Mouse (Mus musculus) heart, adult 11 months (tissue): Measurements from ENCODE around the gene Sort1.

Experiments
- DNase-seq: peaks from one replicate; pipeline ENCODE4 v3.0.0; 2022

Gene Sort1

DNA sequence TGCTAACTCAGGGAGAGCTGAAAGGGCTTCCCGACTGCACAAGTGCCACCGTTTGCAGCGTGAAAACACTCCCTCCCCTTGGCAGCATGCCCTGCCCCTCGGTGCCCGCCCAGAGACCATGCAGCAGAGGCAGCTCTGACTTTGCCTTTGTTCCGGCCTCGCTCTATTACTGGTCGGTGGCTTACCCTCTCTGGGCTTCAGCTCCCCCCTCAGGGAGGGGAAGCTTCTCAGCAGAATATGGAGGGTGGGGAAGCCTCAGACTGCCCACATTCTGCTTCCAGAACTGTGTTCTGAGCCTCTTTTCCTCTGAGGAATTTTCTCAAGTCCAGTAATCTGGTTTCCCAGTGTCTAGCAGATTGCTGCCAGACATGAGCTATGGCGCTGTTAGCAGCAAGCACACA, 44.6 kb downstream of the Sort1 start:
- DNase-seq, result peak; percentile 96

DNA sequence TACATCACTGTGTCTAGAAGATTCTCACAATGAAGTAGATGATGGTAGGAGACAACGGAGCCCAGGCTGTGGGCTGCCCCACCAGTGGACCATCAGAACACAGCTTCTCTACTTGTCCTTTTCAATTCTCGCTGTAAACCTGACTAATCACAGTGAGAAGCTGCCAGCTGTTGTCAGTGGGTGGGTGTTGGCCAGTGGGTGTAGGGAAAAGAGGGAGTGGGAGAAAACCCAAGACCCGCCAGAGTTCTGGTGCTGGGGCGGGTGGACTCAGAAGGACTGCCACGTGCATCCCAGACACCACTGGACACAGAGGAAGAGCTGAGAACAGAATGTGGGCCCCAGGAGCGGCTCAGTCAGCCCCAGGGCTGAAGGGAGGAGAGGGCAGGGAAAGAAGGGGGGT, 46.9 kb downstream of the Sort1 start:
- no peak for DNase-seq

DNA sequence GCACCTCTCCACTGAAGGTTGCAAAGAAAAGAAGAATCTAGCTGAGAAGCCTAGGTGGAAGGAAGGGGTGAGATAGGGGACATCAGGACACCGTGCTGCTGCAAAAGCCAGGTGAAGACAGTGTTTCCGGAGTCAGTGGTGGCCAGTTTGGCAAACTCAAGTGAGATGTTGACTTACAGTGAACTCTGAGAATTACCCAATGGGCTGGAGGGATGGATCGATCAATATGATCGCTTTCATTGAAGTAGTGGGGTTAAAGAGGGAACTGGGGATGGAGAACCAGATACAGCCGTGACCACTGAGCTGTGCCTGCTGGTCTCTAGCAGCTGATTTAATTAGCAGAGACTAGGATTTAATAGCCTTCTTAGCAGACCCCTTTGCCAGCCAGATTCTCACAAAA, 53.0 kb downstream of the Sort1 start:
- no peak for DNase-seq

DNA sequence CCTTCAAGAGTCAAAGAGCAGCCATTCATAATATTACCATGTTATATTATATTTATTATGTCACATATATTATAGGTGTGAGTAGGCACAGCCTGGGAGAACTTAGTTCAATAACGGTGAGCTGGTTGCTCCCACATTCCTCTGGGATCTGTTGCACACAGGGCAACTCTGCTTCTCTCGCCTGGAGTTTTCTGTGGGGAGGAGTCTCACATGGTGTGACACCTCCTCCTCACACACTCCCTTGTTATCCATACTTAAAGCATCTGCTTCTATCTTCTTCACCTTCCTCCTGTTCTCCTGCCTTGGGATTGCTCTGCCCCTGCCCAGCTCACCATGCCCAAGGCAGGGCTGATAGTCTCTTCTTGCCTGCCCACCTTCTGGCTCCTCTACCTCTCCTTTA, 57.2 kb downstream of the Sort1 start:
- DNase-seq, result no peak

DNA sequence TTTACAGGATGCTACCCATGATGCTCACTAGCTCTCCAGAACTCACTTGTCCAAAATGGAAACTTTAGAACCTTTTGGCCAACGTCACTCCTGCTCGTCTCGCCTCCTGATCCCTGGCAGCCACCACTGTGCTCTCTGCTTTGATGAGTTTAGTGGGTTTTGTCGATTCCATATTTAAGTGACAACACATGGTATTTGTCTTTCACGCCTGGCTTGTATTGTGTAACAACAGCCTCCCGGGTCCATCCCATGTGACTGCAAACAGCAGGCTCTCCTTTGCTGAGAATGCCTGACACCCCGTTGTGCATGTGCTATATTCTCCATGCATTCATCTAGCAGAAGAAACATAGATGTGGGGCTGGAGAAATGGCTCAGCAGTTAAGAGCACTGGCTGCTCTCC, 58.3 kb downstream of the Sort1 start:
- DNase-seq, result no peak

DNA sequence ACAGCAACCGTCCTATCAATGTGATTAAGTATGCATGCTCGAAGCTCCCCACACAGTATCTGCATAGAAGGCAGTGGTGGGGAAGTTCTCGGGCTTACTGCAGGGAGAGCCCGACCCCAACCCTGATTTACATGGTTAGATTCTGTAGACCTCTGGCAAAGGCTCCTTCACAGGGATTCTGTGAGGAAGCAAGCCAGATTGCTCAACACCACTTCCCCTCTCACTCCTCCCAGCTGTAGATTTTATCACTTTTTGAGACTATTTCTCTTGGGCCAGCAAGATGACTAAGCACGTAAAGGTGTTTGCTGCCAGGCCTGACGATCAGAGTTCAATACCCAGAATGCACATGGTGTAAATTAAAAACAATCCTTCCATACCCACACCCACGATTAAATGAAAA, 62.0 kb downstream of the Sort1 start:
- no peak for DNase-seq

DNA sequence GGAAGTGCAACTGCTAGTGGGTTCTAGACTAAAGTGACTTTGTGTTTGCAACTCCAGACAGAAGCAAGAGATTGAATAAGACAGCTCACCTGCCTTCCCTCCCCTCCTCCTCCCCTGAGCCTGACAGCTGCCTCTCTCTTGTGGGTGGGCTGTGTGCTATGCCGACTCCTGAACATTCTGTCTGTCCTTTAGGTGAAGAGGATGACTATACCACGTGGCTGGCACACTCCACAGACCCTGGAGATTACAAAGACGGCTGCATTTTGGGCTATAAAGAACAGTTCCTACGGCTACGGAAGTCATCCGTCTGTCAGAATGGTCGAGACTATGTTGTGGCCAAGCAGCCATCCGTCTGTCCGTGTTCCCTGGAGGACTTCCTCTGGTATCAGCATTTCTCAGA, 64.5 kb downstream of the Sort1 start:
- peak; percentile 85 for DNase-seq

DNA sequence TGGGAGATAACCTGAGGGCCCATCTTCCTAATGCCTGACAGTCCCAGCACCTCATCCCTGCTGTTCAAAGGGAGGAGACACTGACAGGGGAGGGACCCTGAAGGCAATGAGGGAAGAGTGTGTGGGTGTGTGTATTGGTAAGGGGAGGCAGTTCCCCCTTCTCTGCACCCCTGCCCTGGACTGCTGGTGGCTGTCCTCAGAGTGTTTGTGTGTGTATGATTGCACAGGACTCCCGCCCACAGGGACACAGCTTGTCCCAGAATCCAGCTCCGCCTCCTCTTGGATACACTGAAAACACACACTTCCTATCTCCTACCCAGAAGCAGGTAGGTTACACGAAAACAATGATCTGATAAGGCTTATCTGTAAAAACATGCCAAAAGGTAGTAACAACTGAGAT, 71.4 kb downstream of the Sort1 start:
- DNase-seq, result peak; percentile 66

DNA sequence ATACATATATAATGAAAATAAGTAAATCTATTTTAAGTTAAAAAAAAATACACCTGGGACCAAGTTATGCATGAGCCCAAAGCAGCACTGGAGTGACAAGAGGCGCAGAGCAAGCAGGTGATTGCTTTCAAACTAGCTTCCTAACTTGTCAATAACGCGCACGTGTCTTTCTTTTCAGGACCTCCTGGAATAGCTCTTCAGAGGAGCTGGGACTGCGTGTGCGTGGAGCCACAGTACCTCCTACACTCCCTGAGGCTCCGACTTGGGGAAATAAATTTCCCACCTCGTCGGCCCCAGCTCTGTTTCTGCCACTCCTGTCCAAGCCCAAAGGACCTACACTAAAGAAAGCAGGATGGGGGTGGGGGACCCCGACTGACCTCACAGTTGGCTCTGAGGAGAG, 73.2 kb downstream of the Sort1 start:
- DNase-seq, result no peak

DNA sequence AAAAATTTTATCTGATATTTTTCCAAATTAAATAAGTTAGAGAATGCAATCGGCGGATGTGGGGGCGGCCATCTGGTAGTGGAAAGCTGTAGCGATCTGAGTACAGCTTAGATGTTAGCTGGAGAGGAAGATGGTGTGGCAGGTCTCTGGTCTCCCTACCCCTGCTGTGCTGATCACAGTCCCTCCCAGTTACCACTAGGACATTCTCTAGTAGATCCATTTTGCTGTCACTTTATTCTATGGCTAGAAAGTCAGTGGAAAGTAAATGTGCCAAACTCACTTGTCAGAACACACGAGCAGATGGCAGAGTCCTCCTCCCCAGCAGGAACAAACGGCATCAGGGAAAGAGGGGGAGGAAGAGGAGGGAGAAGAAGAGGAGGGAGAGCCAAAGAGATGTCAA, 74.6 kb downstream of the Sort1 start:
- no peak for DNase-seq

DNA sequence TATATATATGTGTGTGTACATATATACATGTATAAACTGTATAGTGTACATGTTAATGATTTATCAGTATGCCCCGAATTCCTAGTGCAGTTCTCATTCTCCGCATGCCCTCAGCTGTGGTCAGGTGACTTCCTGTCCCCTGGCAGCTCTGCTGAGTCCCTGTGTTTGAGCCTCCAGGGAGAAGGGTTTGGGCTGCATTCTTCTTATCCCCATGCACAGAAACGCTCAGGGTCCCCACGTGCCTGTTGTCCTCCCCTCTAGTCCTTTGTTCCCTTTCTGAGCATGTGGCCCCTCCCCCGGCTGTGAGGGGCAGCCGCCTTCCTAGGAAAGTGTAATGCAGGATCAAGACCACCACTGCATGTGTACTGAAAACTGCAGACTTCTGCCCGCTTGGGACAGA, 77.0 kb downstream of the Sort1 start:
- DNase-seq, result no peak

DNA sequence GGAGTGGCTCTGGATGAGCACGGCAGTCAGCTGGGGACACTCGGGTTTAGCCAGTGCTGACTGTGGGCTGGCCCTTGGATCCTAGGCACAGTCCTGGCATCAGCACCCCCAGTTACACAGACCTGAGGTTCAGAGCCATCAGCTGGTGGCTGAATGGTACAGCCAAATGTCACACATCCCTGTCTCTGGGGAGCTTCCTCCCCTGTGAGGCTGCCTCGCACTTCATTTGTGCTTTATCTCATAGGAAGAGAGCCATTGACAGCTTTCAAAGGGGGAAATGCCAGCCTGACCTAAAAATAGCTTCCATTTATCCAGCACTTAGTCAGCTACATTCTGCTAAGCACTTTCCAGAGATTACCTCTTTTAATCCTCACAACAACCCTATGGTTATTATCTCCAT, 79.7 kb downstream of the Sort1 start:
- peak; percentile 96 for DNase-seq

DNA sequence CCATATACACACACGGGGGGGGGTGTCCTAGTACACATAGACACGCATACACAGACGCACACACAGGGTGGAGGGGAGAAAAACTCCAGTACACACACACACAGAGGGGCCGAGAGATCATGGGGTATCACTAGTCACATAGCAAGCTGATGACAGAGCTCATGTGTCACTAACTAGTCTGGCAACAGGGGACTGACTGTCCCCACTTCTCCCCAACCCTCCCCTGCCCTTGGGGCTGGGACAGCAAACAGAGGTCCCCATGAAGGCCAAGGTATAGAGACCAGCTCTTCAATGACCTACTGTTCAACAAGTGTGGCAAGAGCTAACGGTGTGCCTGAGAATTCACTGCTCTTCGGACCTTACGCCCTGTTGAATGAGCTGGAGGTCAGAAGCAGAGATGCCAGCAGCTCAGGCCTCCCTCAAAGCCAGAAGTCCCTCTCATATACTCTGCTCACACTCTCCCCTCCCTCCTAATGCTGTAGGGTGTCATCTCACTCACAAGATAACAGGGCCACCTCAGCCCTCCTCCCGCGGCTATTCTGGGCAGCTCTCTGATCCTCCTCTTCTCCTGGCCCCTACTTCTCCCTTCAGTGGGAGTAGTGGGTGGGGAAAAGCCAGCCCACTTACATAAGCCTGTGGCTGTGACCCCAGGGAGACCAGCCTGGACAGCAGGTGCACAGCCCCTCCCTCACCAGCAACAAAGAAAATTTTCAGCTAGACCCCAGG, 80.6 kb downstream of the Sort1 start, which contains the start of gene Mybphl:
TSS of gene Mybphl (plus strand) at position 642 of the 726 bp plus-strand sequence.
- DNase-seq, result no peak

DNA sequence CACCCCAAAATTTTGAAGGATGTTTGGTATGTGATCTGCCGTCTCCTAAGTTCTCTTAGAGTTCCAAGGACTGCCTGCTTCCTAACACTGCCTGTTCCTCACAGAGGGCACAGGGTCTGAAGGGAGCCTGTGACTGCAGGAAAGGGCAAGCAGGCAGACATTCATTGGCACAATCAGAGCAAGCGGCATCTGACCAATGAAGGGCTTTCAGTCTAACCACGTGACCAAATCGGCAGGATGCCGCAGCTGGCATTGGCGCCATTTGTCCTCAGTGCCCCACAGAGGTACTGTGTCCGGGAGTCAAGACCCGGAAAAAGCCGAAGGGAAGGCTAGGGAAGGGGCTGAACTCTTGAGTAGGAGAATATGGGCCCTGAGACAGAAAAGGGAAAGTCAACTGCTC, 83.3 kb downstream of the Sort1 start:
- DNase-seq, result no peak

DNA sequence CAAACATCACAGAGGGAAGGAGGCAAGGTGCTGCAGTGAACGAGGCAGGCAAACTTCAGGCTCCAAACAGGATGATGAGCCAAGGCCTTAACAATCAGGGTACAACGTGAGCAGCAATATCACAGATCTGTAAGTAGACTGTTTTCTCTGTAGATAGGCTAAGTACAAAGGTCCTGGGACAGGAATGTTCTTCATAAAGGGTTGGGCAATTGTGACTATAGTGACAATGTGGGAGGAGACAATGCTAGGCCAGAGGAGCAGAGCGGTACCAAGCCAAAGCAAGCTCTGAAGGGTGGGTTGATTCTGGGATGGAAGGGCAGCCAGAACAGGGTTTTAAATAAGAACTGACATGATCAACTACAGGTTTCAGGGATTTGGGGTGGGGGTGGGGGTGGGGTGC, 83.9 kb downstream of the Sort1 start:
- no peak for DNase-seq

DNA sequence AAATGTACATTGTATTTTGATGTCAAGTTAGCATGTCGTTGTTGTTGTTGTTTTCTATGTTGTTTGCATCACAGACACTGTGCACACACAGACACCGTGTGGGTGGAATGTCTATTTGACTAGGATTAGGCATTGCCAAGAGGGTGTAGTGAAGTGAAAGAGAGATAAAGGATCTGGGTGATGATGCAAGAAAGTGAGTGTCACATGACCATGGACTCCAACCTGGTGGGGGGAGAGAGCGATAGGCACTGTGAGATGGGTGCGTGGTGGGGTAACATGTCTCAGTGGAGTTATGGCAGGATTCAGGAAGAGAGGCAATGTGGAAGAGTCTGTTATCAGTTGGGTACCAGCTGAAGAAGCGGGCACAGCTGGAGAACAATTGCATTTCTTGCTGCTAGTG, 84.8 kb downstream of the Sort1 start:
- DNase-seq, result no peak

DNA sequence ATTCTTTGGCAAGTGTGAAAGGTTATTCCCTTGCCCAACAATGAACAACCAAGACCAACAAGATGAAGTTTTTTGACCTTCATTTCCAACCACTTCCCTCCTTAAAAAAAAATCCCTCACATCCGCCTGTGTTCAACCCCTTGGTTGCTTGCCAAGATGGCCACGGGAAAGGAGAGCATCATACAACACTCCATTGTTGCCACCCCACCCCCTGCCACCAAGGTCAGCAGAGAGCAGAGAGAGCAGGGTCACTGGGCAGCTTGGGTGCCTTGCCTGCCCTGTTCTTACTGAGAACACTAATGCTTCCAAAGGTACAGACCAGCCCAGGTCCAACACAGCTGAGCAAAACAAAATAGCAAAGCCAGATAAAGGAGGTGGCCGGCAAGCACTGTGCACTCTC, 88.4 kb downstream of the Sort1 start:
- no peak for DNase-seq

DNA sequence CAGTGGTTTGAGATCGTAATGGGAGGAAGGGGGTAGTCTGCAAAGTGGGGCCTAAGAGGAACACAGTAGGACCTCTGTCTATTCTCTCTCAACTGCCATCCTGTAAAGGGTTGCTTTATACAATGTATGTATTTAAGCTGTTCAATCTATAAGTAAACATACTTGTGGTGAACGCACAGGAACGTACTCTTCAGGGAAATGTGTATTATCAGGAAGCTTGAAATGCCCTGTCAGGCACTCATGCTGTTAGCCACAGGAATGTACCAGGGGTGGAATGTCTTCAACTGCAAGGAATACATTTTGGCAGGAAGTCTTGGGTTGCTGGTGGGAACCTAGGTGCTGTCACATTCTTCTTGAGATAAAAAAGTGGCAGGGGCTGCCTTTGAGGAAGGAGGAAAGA, 88.8 kb downstream of the Sort1 start:
- DNase-seq, result no peak

DNA sequence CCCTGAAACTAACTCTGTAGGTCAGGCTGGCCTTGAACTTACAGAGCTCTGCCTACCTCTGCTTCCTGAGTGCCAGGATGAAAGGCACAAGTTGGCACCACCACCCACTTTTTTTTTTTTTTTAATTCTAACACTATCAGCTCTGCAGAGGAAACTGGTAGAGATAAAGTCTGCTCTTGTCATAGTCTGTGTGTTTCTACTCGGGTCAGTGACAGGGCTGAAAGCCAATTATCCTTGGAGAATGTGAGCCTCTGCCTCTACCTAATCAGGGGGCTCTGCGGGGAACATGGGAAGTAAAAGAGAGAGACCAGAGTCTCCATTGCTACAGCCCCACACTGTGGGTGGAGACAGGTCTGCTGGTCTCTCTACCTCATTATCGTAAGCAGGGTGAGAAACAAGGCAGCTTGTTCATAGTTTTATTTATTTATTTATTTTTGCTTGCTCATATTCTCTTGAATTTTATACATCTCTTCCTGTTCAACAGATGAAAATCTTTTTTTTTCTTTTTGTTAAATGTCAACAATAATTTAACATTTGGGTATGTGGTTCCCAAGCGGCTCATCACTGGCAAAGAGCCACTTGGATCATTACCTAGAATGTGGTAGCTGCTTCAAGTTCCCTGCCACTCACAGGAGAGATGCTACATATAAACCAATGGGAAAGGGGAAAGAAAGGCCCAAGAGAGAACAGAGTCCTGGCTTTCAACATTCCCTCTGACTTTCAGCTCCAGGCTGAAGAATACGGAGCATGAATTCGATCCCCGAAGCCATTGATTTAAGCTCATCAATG, 95.2 kb downstream of the Sort1 start:
- DNase-seq, result no peak

DNA sequence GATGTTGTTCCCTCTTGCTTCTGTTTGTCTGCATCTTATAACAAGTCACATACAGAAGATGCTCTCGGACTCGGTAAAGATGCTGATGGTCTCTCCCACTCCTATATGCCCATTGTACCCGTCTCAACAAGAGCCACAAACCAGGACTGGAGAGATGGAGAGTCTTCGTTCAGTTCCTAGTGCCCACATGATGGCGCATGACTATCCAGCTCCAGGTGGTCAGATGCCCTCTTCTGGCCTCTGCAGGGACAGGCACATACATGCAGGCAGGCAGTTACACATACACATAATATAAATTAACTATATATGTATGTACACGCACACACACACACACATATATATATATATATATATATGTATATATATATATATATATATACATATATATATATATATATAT, 96.8 kb downstream of the Sort1 start:
- DNase-seq, result no peak

DNA sequence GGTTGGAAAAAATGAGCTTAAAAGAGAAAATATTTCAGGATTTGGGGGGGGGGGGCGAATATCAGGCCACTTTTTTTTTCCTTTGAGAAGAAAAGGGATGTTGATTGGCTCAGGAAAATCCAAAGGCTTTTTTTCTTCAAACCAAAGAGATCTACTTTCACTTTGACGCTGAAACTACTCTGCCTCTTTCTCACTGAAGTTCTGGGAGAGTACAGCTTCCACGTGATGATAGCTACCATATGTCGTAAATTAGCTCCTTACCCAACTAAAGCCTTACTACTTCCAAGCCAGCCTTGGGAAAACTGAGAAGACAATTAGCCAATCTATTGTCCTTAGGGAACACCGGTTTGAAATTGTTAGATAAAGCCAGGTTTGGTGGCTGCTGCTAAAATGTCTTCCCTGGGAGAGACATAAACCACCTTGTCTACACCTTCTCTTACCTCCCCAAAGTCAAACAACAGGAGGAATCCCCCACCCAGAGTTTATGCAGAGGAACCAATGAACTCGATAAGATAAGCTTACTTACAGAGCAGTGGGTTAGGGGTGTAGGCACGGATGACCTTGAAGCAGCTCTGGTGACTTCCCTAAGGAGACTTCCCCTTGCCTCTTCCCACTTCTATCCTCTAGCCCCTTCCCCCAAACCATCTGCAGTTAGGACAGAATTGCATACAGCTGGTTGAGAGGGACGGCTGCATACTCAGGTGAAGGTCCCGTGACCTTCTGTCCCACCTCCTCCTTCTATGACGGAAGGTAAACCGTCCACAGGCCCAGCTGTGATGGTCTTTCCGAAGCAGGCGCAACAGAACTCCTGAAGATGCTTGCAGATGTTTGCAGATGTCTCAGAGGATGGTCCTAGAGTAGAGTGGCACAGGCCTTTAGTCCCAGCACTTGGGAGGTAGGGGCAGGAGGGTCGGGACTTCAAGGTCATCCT, 98.3 kb downstream of the Sort1 start:
- DNase-seq, result no peak

DNA sequence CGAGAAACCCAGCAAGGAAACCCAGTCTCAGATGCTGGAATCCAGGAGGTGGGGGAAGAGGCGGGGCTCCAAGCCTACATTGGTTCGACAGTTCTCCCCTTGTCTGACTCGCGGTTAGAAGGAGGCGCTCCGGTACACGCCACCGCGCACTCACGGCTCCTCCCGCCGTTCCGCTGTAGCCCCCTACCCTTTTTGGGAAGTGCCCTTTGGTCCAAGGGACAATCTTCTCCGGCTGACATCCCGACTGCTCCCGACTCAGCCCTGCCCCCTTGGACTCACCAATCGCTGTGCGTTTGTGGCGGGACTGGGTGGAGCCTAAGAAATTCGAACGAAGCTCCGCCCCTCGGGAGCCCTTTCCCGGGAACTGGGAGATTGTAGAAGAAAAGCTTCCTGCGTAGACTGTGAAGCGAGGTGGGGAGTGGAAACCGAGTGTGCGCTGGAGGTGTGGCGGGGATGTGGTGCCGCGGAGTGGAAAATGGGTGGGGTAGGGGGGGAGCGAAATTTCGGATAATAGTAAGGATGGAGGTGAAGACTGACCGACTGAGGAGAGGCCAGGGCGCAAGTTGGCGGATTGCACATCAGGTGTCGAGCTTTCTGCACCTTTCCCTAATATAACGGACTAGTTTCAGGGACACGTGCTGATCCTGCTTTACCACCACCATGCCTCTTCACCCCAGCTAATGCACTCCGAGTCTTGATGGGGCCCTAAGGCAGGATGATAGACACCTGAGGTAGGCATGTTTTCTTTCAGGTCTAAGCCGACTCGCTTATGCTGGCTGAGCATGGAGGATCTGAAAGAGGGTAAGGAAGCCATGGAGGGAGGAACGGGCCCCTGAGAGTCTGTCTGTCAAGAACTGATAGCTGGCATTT, 99.8 kb downstream of the Sort1 start, which contains the start of gene Psrc1:
TSS of gene Psrc1 (plus strand) at position 355 of the 870 bp plus-strand sequence.
- DNase-seq, result peak; percentile 99
